Mouse (Mus musculus) liver, embryonic 13.5 days (tissue): ENCODE data around the gene Fndc8. TPM values are rescaled to one million over a fixed set of nuclear protein-coding genes. Genes with fewer than 3 reads are reported as not detected.

Experiments
- ATAC-seq: fragments of 200-750 bp; cut with Nextera tagmentation; 2 replicates; pipeline ENCODE4 v1.8.0; 2017; ENCODE audit warnings: low read depth, mild to moderate bottlenecking, moderate number of reproducible peaks, moderate library complexity
- DNase-seq: peaks from one replicate; pipeline ENCODE4 v3.0.0; 2022
- H3K27ac ChIP-seq: fragments of 300-500 bp; sonication (generic); 2 replicates; pipeline ENCODE4 v1.5.1; 2015; ENCODE audit warnings: moderate library complexity, mild to moderate bottlenecking, inconsistent platforms
- H3K27me3 ChIP-seq: fragments of 300-500 bp; sonication (generic); 2 replicates; pipeline ENCODE4 v1.6.1; 2015; ENCODE audit warnings: mild to moderate bottlenecking, inconsistent platforms
- H3K36me3 ChIP-seq: fragments of 300-500 bp; sonication (generic); 2 replicates; pipeline ENCODE4 v1.6.1; 2015; ENCODE audit warnings: mild to moderate bottlenecking, inconsistent platforms
- H3K4me1 ChIP-seq: fragments of 300-500 bp; sonication (generic); replicated peaks from 2 replicates; pipeline ENCODE4 v1.6.1; 2015; ENCODE audit warnings: inconsistent platforms
- H3K4me2 ChIP-seq: fragments of 300-500 bp; sonication (generic); 2 replicates; pipeline ENCODE4 v1.6.1; 2015; ENCODE audit warnings: inconsistent platforms, mild to moderate bottlenecking, moderate library complexity
- H3K4me3 ChIP-seq: fragments of 300-500 bp; sonication (generic); replicated peaks from 2 replicates; pipeline ENCODE4 v1.5.1; 2015; ENCODE audit warnings: mild to moderate bottlenecking, inconsistent platforms
- H3K9ac ChIP-seq: fragments of 300-500 bp; sonication (generic); 2 replicates; pipeline ENCODE4 v1.6.1; 2015; ENCODE audit warnings: mild to moderate bottlenecking, inconsistent platforms
- H3K9me3 ChIP-seq: fragments of 300-500 bp; sonication (generic); replicated peaks from 2 replicates; pipeline ENCODE4 v1.6.1; 2016; ENCODE audit warnings: inconsistent platforms
- WGBS: fragments of 180-500 bp; shearing (Covaris S2); methylation state at CpG from one replicate; pipeline ENCODE4 v1.1.7; 2015; ENCODE audit not compliant: insufficient replicate concordance; 5-methylcytosine and 5-hydroxymethylcytosine counted together
- polyA plus RNA-seq: library from polyadenylated mRNA; unstranded; fragments of >200 nt; fragmentation: Nextera tagmentation; extraction: Ambion mirVana; gene quantifications from 2 replicates; pipeline ENCODE4 v1.2.1, GENCODE M21; 2015

Fndc8 gene
- polyA plus RNA-seq, 1 experiment from 2014 or later = 0.08 TPM

DNA sequence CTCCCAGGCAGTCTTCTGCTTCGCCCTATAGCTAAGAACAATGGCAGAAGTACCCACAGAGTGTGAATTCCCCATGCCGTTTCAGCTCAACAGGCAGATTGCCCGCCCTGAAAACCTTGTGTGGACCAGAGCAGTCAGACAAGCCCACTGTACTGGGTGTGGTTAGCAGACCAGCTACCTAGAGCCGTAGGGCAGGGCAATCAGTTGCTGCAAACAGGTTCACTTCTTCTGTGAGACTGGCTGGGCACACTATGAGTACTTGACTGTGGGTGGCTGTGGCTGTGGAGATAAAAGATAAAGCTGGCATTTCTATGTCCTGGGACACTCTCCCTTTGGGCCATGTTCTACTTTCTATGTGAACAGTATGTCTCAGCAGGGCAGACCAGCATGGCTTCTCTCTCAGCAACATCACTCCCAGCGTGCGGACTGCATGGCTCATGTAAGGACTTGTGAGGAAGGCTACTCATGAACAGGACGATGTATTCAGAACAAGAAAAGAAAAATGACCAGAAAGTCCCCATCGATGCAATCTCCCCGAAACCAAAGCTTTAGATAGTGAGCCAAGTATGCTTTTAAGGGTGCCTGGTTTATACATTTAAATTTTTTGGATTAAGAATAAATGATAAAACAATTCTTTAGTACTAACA lies 36.5 kb upstream of the Fndc8 start:
- ATAC-seq = peak; percentile 96
- Histone ChIP-seq H3K9me3 (no peaks in the 10 kb centered on the region), H3K27me3 (no peaks in the 10 kb centered on the region), H3K36me3 (0 out of 2 replicates have a peak, but pooled peaks cover 8% of the 10 kb centered on the region), H3K4me3 (peak overlapping the region; percentile 15), H3K4me2 (peak overlapping the region; percentile 53), H3K27ac (peak overlapping the region; percentile 82), H3K4me1 (peaks cover 84% of the 10 kb centered on the region), H3K9ac (peak overlapping the region; percentile 63)
- WGBS = 58% methylated on average over 9 of the region's 9 CpGs
- peak; percentile 64 for DNase-seq

DNA sequence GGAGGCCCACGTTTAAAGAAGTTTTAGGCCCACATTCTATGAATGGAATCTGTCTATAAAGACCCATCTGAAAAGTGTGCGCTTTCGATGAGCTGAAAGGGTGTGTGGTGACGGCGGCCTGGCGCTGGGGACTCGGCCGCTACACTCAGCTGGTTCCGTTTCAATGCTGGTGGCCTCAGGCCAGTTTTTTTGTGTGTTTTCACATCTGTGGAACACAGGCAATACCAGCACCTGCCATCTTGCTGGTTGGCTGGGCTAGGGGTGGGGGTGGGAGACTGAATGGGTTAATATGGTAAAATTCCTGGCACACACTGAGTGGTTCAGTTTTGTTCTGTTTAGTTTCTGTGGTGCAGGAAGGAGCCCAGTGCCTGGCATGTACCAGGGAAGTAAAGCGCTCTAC lies 35.9 kb upstream of the Fndc8 start:
- 77% methylated on average over 10 of the region's 10 CpGs for WGBS
- no peak for ATAC-seq
- no peak overlapping the region for H3K9ac ChIP-seq
- H3K4me3 ChIP-seq = no peak overlapping the region
- H3K27ac ChIP-seq = peak overlapping the region; percentile 82
- no peaks in the 10 kb centered on the region for H3K9me3 ChIP-seq
- no peaks in the 10 kb centered on the region for H3K27me3 ChIP-seq
- H3K4me2 ChIP-seq = no peak overlapping the region
- DNase-seq = no peak
- peaks cover 82% of the 10 kb centered on the region for H3K4me1 ChIP-seq
- H3K36me3 ChIP-seq = 0 out of 2 replicates have a peak, but pooled peaks cover 10% of the 10 kb centered on the region

DNA sequence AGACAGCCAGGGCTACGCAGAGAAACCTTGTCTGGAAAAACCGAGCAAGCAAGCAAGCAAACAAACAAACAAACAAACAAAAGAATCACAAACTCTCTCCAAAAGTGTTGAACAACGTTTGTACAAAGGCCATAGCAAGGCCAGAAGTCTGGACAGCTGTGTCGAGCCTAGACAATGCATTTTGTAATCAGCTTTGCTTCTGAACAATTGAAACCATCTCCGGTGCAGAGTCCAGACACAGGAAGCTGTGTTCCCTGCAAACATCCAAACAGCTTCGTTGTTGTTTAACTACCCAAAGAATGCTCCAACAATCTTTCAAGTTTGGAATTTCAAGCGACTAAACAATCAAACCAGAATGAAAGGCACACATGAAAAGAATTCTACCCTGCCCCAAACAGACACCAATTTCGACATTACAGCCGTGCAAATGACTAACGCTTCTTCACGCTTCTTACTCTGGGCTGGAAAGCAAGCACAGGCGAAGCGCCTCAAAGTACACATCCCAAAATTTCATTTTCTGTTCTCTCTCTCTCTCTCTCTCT lies 34.5 kb upstream of the Fndc8 start:
- Histone ChIP-seq H3K27me3 (no peaks in the 10 kb centered on the region), H3K27ac (peak overlapping the region; percentile 82), H3K9ac (no peak overlapping the region), H3K4me3 (no peak overlapping the region), H3K9me3 (no peaks in the 10 kb centered on the region), H3K4me1 (peaks cover 82% of the 10 kb centered on the region), H3K36me3 (0 out of 2 replicates have a peak, but pooled peaks cover 10% of the 10 kb centered on the region), H3K4me2 (no peak overlapping the region)
- ATAC-seq (no peak), DNase-seq (no peak)
- 71% methylated on average over 13 of the region's 13 CpGs for WGBS

DNA sequence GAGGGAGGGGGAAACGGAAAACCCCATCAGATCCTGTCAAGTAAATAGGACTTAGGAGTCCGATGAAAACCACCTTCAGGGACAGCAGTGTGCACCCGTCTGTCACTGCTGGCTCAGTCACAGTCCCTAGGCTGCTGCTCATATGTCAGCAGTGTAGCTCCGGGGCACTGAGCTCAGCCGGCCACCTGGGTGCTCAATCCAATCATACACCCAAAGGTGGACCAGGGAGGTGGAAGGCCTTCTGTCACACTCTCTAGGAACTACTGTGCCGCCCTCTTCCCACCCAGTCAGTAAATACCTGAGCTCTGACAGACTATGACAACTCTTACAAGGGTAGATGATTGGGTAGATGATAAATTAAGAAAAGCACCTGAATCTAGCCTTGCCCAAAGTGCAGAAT lies 31.2 kb upstream of the Fndc8 start:
- Histone ChIP-seq H3K9me3 (no peaks in the 10 kb centered on the region), H3K4me2 (no peak overlapping the region), H3K27ac (no peak overlapping the region), H3K36me3 (0 out of 2 replicates have a peak, but pooled peaks cover 5% of the 10 kb centered on the region), H3K4me1 (peaks cover 80% of the 10 kb centered on the region), H3K27me3 (no peaks in the 10 kb centered on the region), H3K9ac (no peak overlapping the region), H3K4me3 (no peak overlapping the region)
- 77% methylated on average over 6 of the region's 6 CpGs for WGBS
- no peak for DNase-seq
- ATAC-seq = no peak

DNA sequence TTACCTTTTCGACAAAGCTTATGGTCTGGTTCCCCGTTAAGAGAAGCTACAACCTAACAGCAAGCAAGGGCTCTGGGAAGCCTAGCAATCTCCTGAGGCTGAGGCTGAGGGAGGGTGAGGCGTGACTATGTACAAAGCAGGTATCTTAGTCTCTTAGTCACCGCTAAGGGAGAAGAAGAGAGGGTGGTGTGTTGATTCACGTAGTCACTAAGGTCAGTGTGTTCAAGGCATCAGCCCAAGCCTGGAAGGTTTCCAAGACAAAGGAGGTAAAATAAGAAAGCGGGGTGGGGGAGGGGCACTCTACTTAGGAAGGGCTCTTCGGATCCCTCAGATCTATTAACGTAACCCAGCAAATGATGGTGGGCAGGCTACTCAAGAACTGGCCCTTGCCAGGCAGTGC lies 30.4 kb upstream of the Fndc8 start:
- WGBS = 80% methylated on average over 8 of the region's 8 CpGs
- H3K9me3 ChIP-seq = no peaks in the 10 kb centered on the region
- H3K4me2 ChIP-seq = no peak overlapping the region
- no peak overlapping the region for H3K27ac ChIP-seq
- 0 out of 2 replicates have a peak, but pooled peaks cover 5% of the 10 kb centered on the region for H3K36me3 ChIP-seq
- H3K9ac ChIP-seq = no peak overlapping the region
- no peak overlapping the region for H3K4me3 ChIP-seq
- H3K27me3 ChIP-seq = no peaks in the 10 kb centered on the region
- ATAC-seq (no peak), DNase-seq (no peak)
- peaks cover 80% of the 10 kb centered on the region for H3K4me1 ChIP-seq

DNA sequence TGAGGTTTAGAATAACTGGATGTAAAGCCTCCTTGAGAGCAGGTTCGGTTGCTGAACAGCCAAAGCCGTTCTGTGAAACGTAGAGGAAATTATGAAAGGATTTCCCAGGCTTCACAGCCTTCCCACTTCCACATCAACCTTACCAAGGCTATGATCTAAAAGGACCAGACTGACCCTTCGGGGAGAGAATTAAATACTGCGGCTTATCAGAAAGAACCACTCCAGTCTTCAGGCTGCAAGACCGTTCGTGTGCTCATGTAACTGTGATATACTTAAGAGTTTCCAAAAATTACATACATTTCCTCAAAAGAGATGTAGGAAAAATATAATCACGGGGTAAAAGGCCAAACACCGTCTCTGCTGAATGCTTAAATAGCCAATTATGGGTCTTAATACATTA lies 29.3 kb upstream of the Fndc8 start:
- WGBS = 22% methylated on average over 9 of the region's 9 CpGs
- no peaks in the 10 kb centered on the region for H3K9me3 ChIP-seq
- ATAC-seq (peak; percentile 71), DNase-seq (no peak)
- H3K9ac ChIP-seq = peak overlapping the region; percentile 49; the same call in 1 of the 2 replicates
- H3K4me2 ChIP-seq = peak overlapping the region; percentile 39
- H3K27me3 ChIP-seq = no peaks in the 10 kb centered on the region
- peaks cover 81% of the 10 kb centered on the region for H3K4me1 ChIP-seq
- H3K4me3 ChIP-seq = no peak overlapping the region
- 0 out of 2 replicates have a peak, but pooled peaks cover 5% of the 10 kb centered on the region for H3K36me3 ChIP-seq
- peak overlapping the region; percentile 82 for H3K27ac ChIP-seq

DNA sequence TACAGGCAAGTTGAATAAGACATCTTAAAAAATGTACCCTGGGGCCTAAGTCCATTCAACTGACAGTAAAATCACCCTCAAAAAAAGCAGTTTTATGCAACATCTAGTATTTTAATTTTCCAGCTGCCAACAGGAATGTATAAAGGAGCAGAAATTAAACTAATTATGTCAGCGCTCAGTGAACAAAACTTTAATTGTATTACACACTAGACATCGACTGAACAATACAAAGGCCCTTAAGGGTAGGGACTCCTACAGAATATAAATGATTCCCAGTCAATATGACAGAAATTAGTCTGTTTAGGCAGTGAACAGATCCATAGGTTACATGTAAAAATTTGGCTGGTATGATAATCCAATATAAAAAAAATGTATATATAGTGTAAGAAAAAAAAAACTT lies 28.9 kb upstream of the Fndc8 start:
- Histone ChIP-seq H3K27ac (peak overlapping the region; percentile 82), H3K4me3 (no peak overlapping the region), H3K4me2 (no peak overlapping the region)

DNA sequence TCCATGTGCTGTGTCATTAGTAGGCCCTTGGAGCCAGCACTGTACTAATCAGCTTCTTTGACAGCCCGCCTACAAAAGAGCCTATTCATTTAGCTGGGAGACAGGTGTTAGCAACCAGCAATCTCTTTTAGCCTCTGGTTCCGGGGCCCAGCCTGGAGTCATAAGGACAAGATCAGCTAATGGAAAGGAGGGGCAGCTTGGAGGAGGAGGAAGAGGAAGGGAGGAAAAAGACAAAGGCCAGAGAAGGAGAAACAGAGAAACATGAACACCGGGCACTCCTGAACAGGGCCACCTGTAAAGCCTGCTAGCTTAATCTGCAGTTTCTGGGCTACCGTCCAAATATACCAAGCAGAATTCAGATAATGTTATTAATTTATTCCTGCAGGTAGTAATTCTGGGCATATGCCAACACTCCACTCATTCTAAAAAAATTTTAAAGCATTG lies 28.4 kb upstream of the Fndc8 start:
- Histone ChIP-seq H3K27ac (peak overlapping the region; percentile 82), H3K4me1 (peaks cover 83% of the 10 kb centered on the region), H3K4me2 (peak overlapping the region; percentile 17), H3K27me3 (no peaks in the 10 kb centered on the region), H3K36me3 (0 out of 2 replicates have a peak, but pooled peaks cover 5% of the 10 kb centered on the region), H3K9me3 (no peaks in the 10 kb centered on the region), H3K9ac (peak overlapping the region; percentile 23; the same call in 1 of the 2 replicates), H3K4me3 (no peak overlapping the region)
- peak; percentile 65; the same call in 1 of the 2 replicates for ATAC-seq
- no peak for DNase-seq
- WGBS = 54% methylated on average over 4 of the region's 4 CpGs

More for the DNA sequence above, 28.9 kb upstream of the Fndc8 start:
- Histone ChIP-seq H3K9me3 (no peaks in the 10 kb centered on the region), H3K27me3 (no peaks in the 10 kb centered on the region), H3K4me1 (peaks cover 81% of the 10 kb centered on the region), H3K9ac (0 out of 2 replicates have a peak overlapping the region, but pooled peaks have one; percentile 49), H3K36me3 (0 out of 2 replicates have a peak, but pooled peaks cover 5% of the 10 kb centered on the region)
- DNase-seq (no peak), ATAC-seq (no peak)
- whole genome bisulfite sequencing = 81% methylated on average over 2 of the region's 2 CpGs

DNA sequence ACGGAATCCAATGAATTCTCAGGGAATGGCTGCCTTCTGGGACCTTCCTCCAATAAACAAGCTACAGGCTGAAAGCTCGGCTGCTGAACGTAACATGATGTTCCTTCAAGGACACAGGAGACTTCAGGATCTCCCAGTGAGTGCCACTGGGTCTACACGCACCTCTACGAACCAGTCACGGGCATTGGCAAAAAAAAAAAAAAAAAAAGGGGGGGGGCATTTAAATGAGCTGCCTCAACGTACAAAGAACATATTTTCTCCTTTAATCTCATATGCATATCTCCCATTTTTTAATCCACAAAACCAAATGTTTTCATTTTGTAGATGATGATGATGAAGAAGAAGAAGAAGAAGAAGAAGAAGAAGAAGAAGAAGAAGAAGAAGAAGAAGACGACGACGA lies 26.0 kb upstream of the Fndc8 start:
- Histone ChIP-seq H3K27ac (peak overlapping the region; percentile 54), H3K4me3 (no peak overlapping the region; the same call in 1 of the 2 replicates), H3K27me3 (no peaks in the 10 kb centered on the region), H3K4me1 (peaks cover 87% of the 10 kb centered on the region), H3K9me3 (no peaks in the 10 kb centered on the region), H3K9ac (peak overlapping the region; percentile 49; the same call in 1 of the 2 replicates), H3K4me2 (peak overlapping the region; percentile 70), H3K36me3 (no peaks in the 10 kb centered on the region)
- ATAC-seq (no peak), DNase-seq (no peak)
- WGBS = 65% methylated on average over 10 of the region's 10 CpGs

DNA sequence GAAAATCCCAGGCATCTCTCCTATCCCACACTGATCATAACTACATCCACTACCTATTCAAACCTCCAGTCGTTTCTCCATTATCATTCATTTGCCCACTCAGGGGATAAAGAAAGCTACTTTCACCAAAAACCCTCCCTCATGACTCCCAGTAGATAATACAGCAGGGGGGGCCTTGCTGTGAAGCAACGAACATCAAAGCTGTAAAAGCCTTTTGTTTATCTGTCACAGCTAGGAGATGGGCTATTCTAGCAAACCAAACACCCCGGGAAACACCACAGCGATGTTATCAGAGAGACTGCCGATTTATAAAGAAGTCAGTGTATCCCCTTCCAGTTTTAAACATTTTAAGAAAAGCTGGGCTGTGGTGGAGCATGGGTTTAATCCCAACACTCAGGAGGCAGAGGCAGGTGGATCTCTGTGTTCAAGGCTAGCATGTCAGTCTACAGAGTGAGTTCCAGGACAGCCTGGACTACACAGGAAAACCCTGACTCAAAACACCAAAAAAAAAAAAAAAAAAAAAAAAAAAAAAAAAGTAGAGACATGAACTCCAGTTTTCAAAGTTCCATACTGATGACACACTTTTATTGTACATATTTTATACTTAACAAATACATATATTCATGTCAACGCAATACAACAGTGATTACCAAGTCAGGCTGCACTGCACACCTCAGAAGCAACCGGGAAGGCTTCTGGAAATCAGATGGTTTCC lies 24.9 kb upstream of the Fndc8 start:
- peak overlapping the region; percentile 70 for H3K4me2 ChIP-seq
- DNase-seq = peak; percentile 24
- peak overlapping the region; percentile 96 for H3K9ac ChIP-seq
- peak overlapping the region; percentile 20 for H3K4me3 ChIP-seq
- H3K4me1 ChIP-seq = peaks cover 79% of the 10 kb centered on the region
- peak overlapping the region; percentile 77 for H3K27ac ChIP-seq
- no peaks in the 10 kb centered on the region for H3K36me3 ChIP-seq
- 24% methylated on average over 7 of the region's 7 CpGs for WGBS
- H3K9me3 ChIP-seq = no peaks in the 10 kb centered on the region
- ATAC-seq = no peak
- no peaks in the 10 kb centered on the region for H3K27me3 ChIP-seq

DNA sequence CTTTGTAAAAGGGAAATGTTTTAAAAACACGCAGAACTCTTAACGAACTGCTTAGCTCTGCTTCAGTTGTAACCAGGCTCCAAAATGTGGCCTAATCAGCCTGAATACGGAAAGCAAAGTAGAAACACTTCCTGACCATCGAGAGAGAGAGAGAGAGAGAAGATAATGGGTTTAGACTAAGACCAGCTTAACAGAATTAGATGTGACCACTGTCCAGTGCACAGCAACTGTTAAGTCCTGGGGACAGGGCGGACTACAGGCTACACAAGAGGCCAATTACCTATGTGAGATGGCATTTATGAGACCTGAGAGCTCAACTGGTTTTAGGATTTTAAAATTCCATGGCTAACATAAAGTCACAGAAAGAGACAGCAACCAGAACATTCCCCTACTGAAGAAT lies 24.0 kb upstream of the Fndc8 start:
- H3K36me3 ChIP-seq = no peaks in the 10 kb centered on the region
- no peaks in the 10 kb centered on the region for H3K9me3 ChIP-seq
- DNase-seq (no peak), ATAC-seq (no peak)
- peak overlapping the region; percentile 77 for H3K27ac ChIP-seq
- no peaks in the 10 kb centered on the region for H3K27me3 ChIP-seq
- WGBS = 32% methylated on average over 5 of the region's 5 CpGs
- peaks cover 70% of the 10 kb centered on the region for H3K4me1 ChIP-seq
- H3K4me3 ChIP-seq = peak overlapping the region; percentile 99; the same call in 1 of the 2 replicates
- H3K4me2 ChIP-seq = peak overlapping the region; percentile 70
- peak overlapping the region; percentile 96; the same call in 1 of the 2 replicates for H3K9ac ChIP-seq
